Comparison of ENCODE assay signal across 8 mouse cellular contexts in the genomic region with DNA sequence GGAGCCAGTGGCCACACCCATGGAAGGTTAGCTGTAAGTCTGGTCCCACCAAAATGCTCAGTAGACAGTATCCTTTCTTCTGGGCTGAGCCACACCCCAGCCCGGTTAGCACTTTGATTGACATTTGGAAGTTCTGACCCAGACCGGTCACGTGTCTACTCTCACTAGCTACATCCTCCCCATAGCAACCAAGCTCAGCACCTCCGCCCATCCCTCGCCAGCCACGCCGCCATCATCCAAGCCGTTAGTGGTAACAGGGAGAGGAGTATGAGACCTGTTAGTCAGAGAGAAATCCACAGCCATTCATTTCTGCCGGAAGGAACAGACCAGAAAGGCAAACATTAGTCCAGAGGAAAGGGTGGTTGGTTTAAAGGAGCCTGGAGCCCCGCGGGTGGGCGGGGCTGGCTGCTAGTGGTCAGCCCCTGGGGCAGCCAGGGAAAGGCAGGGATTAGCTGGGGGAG. TPM values are rescaled to one million over a fixed set of nuclear protein-coding genes. Genes with fewer than 3 reads are reported as not detected.
DNase-seq lines count a peak whose midpoint lies in the region; ATAC-seq lines count a peak whose summit lies in the region.

No protein-coding gene starts in this region.

- 39% methylated on average over 12 of the region's 12 CpGs for WGBS in liver, embryonic 15.5 days (ENCODE audit: insufficient replicate concordance)
- 8% methylated on average over 12 of the region's 12 CpGs for WGBS in forebrain, embryonic 10.5 days

- peaks cover 7% of the 10 kb centered on the region; the same call in 1 of the 2 replicates for H3K4me1 ChIP-seq in liver, embryonic 15.5 days (replicated peaks)
- H3K4me1 ChIP-seq in forebrain, embryonic 10.5 days = peaks cover 80% of the 10 kb centered on the region

- no peak overlapping the region for H3K9ac ChIP-seq in liver, embryonic 15.5 days

- no peak for ATAC-seq in liver, embryonic 15.5 days (ENCODE audit: insufficient read depth)
- ATAC-seq in activated CD4-positive, CD25-positive, alpha-beta regulatory T cell, adult 4 months = no peak

- no peak overlapping the region for H3K4me3 ChIP-seq in liver, embryonic 15.5 days (replicated peaks)
- peak overlapping the region; percentile 40 for H3K4me3 ChIP-seq in forebrain, embryonic 10.5 days

- H3K9me3 ChIP-seq in liver, embryonic 15.5 days (replicated peaks) = no peaks in the 10 kb centered on the region
- H3K9me3 ChIP-seq in forebrain, embryonic 10.5 days = no peaks in the 10 kb centered on the region

- DNase-seq in liver = no peak
- DNase-seq in forebrain, embryonic 10.5 days (ENCODE audit: extremely low spot score, low spot score) = peak; percentile 61
- peak; percentile 46 to 54 for DNase-seq in layer of hippocampus, postnatal 25 days (ENCODE audit: extremely low spot score in 1 of 2, low spot score in 1 of 2)
- DNase-seq in right cerebral cortex, adult 2 months (ENCODE audit: low spot score in 2 of 2) = peak; percentile 66 to 71
- DNase-seq in ovary, postnatal 14 days (ENCODE audit: low spot score) = no peak
- DNase-seq in B cell, adult 2 months = no peak

- no peaks in the 10 kb centered on the region for H3K36me3 ChIP-seq in liver, embryonic 15.5 days (replicated peaks)
- H3K36me3 ChIP-seq in forebrain, embryonic 10.5 days (replicated peaks) = peaks cover 27% of the 10 kb centered on the region

- no peak overlapping the region for H3K4me2 ChIP-seq in liver, embryonic 15.5 days

- 0 out of 2 replicates have a peak overlapping the region, but pooled peaks have one; percentile 38 for H3K27ac ChIP-seq in liver, embryonic 15.5 days (replicated peaks)
- H3K27ac ChIP-seq in forebrain, embryonic 10.5 days = peak overlapping the region; percentile 87

- no peaks in the 10 kb centered on the region; the same call in 1 of the 2 replicates for H3K27me3 ChIP-seq in liver, embryonic 15.5 days
- H3K27me3 ChIP-seq in forebrain, embryonic 10.5 days (ENCODE audit: poor library complexity, severe bottlenecking) = no peaks in the 10 kb centered on the region

RNA-seq across cellular contexts. Expression of a gene that starts 37.0 kb away (rescaled TPM):
- polyA plus RNA-seq in liver, embryonic 15.5 days (2015; fragmentation: Nextera tagmentation; extraction: Ambion mirVana) = 0.70 and 0.85 TPM in 2 replicates
- 0.48 TPM in 1 of 2 replicates, not detected in the other for polyA plus RNA-seq in forebrain, embryonic 10.5 days (2016; fragmentation: Nextera tagmentation; extraction: Ambion mirVana)
- 1 to 10 TPM; 1.1 to 1.2 TPM for total RNA-seq in layer of hippocampus, postnatal 25 days (2021)
- polyA plus RNA-seq in activated CD4-positive, CD25-positive, alpha-beta regulatory T cell, adult 4 months (2017; shearing (Covaris generic)) = not detected

RNA-seq across cellular contexts. Expression of a gene that starts 40.3 kb away (rescaled TPM):
- polyA plus RNA-seq in liver, embryonic 15.5 days (2015; fragmentation: Nextera tagmentation; extraction: Ambion mirVana) = 0.25 and 0.40 TPM in 2 replicates
- polyA plus RNA-seq in forebrain, embryonic 10.5 days (2016; fragmentation: Nextera tagmentation; extraction: Ambion mirVana) = 0.30 TPM in 1 of 2 replicates, not detected in the other
- total RNA-seq in layer of hippocampus, postnatal 25 days (2021) = 1 to 10 TPM; 7.4 to 7.9 TPM
- polyA plus RNA-seq in activated CD4-positive, CD25-positive, alpha-beta regulatory T cell, adult 4 months (2017; shearing (Covaris generic)) = not detected

Comparison
In these comparisons a context has a peak if more than half of its experiments do, and no peak if none do; other contexts are left out.
1. DNase-seq: peak in forebrain, embryonic 10.5 days (single experiment), layer of hippocampus, postnatal 25 days (2 of 2) and right cerebral cortex, adult 2 months (2 of 2); none in liver (single experiment), ovary, postnatal 14 days (single experiment) and B cell, adult 2 months (0 of 2).